Mouse (Mus musculus) embryo, embryonic 10 days (tissue): ENCODE results near the gene Gm11639.
A peak's percentile ranks its signal among the peaks of the same experiment; 100 is the strongest.
"Not testable (repeated sequence)": the region's sequence is repeated elsewhere in the genome, so short reads cannot be mapped to it uniquely, and the experiment has no call there.

Experiments
- DNase-seq: peaks from one replicate; pipeline ENCODE4 v3.0.0-alpha.2; 2015; ENCODE audit warnings: low spot score

Gene Gm11639

DNA sequence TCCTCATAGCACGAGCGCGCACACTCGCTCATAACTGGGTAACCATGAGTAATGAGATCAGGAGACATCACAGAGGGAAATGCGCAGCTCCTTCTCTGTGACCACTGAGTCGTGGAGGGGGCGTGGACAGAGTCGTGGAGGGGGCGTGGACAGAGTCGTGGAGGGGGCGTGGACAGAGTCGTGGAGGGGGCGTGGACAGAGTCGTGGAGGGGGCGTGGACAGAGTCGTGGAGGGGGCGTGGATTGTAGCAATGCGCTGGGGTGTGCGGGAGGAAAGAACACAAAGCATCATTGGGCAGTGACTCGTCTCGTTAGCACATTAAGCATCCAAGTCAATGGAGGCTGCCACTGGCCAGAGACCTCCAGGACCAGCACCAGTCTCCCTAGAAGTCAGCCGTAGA, 426.9 kb downstream of the Gm11639 start:
- not testable (repeated sequence) for DNase-seq

DNA sequence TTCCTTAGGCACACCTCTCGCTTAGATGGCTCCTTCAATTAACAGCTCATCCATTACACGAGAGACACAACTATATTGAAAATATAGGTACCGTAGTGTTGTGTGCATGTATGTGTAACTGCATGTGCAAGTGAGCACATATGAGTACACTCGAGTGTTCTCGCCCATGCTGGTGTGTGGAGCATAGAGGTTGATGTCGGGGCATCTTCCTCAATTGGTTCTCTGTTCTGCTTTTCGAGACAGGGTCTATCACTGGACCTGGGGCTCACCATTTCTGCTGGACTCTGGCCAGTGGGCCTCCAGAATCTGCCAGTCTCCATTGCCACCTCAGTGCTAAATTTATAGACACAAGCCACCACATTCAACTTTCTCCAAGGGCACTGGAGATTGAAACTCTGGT, 432.3 kb downstream of the Gm11639 start:
- DNase-seq, result no peak

DNA sequence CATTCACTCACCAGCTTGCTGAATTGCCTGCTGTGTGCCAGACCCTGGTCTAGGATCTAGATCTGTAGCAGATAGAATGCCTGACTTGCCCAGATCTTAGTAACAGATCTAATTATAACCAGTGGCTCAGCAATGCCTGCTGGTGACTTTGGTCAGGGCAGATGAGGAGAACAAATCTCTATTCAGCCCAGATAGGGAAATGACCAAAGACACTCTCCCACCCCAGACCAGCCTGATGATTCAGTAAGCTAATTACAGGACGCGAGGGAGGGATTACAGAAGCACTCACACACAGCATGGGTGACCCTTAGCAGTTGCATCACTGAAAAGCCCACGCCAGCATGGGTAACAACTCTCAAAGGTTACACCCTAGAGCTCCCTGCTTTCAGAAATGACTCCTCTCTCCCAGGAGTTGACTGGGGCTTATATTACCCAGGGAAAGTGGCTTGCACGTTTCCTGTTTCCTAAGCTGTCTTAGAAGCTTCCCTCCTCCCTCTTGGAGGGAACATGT, 435.1 kb downstream of the Gm11639 start:
- no peak for DNase-seq

DNA sequence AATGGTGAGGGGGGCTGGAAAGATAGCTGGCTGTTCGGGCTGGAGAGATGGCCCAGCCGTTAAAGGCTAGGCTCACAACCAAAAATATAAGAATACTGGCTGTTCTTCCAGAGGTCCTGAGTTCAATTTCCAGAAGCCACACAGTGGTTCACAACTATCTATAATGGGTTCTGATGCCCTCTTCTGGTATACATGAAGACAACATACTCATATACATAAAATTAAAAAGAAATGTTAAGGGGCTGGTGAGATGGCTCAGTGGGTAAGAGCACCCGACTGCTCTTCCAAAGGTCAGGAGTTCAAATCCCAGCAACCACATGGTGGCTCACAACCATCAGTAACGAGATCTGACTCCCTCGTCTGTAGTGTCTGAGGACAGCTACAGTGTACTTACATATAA, 436.3 kb downstream of the Gm11639 start:
- DNase-seq, result not testable (repeated sequence)

DNA sequence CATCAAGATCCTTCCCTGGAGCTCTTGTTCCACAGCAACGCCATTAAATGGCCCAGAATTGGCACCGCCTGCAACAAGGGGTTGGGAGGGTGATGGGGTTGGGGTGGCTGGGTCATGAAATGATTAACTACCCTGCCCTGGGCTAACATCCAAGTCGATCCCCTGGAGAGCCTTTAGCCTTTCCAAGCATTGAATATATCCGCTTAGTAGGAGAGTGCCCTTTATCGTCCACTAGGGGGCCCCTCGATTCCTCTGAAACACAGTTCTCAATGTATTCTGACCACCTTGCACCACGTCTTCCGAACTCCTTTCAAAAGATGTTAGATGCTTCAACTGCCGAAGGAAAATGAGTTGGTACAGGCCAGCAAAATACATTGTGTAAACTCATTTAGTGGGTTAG, 438.5 kb downstream of the Gm11639 start:
- DNase-seq, result peak; percentile 85

DNA sequence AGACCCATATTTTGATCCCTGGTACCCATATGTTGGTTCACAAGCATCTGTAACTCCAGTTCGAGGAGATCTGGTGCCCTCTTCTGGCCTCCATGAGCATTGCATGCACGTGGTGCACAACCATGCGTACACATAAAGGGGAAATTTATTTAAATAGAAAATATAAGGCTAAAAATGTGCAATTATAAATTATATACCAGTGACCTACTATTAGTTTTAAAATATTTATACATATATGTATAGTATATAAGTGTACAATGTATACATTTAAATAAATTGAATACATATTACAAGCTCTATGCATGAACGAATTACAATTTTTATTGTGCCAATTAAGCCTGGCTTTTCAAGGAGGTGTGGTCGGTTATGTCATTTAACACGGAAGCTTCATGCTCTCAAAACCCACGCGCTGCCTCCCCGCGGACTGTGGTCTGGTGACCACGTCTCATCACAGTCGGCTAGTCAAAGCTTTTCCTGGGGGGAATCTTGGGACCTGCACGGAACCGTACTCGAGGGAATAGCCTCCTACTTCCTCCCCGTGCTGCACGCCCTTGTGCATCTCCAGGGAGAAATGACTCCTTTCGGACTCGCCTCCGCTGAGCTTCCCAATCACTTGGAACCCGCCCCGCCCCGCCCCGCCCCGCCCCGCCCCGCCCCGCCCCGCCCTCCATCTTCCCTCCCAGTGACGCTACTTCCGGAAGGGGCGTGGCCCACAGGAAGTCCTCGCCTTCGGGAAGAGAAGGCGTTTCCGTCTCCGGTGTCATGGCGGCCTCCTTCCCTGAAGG, 440.4 kb downstream of the Gm11639 start, which contains the start of gene Mettl2:
TSS of gene Mettl2 (plus strand) at position 691 of the 785 bp plus-strand sequence.
- DNase-seq, result peak; percentile 92

DNA sequence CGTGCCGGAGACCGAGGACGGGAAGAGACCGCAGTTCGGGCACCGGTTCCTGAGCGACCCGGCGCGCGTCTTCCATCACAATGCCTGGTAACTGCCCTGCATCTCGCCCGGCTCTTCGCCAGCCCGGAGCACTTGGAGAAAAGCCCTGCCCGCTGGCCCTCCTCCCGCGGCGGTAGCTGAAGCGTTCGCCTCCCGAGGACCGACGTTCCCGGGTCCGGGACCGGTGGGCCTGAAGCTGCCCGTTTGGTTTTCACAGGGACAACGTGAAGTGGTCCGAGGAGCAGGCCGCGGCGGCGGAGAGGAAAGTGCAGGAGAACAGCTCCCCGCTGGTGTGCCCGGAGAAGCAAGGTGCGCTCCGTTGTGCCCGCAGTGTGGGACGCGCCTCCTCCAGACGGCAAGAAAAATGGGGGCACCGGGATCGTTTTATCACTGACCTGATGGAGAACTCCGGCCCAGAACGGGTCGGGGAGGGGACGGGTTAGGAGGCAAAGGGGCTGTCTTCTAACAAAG, 441.1 kb downstream of the Gm11639 start:
- no peak for DNase-seq

DNA sequence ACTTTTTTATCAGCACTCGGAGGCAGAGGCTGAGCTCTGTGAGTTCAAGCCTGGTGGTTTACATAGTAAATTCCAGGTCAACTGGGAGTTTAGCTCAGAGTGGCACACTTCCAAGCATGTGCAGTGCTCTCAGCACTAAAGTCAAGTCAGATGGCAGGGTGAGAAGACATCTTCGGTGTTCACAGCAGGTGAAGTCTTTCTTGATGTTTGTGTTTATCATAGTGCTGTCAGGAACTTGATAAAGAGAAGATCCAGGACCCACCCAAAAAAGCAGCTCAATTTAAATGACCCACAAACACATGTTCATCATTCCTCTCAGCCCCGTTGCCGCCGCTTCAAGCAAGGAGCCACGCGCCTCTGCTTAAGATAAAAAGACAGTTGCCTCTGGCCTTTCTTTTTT, 450.2 kb downstream of the Gm11639 start:
- DNase-seq, result no peak

DNA sequence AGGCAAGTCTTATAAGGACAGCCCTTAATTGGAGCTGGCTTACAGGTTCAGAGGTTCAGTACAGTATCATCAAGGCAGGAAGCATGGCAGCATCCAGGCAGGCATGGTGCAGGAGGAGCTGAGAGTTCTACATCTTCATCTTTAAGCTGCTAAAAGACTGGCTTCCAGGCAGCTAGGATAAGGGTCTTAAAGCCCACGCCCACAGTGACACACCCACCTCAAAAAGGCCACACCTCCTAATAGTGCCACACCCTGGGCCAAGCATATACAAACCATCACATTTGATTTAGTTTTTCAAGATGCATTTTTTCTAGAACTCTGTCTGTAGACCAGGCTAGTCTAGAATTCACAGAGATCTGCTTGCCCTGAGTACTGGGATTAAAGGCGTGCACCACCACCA, 451.7 kb downstream of the Gm11639 start:
- not testable (repeated sequence) for DNase-seq

DNA sequence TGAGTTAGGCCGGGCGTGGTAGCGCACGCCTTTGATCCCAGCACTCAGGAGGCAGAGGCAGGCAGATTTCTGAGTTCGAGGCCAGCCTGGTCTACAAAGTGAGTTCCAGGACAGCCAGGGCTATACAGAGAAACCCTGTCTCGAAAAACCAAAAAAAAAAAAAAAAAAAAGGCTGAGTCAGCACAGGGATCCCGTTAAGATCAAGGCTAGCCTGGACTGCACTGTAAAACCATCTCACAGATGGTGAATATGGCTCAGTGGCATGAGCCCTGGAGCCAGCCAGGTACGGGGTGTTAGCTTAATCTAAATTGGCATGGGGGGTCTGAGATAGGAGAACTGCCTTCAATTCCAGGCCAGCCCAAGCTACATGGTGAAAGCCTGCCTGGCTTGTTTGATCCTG, 455.0 kb downstream of the Gm11639 start:
- not testable (repeated sequence) for DNase-seq

DNA sequence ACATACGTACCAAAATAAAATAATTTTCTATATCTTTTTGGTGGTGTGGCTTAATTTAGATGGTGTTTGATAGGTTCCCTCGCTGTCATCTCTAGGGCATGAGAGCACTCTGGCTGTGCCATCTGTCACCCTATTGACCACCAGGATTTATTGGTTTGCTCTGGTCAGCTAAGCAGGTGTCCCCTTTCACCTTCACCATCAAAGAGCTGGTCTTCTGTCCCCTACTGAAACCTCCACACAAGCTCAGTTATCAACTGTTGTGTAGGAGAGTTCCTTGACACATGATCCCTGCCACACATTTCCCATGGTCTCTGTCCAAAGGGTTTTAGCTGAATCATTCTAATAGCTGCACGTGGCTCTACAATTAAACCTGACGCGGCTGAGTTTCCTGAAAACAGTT, 455.6 kb downstream of the Gm11639 start:
- no peak for DNase-seq

DNA sequence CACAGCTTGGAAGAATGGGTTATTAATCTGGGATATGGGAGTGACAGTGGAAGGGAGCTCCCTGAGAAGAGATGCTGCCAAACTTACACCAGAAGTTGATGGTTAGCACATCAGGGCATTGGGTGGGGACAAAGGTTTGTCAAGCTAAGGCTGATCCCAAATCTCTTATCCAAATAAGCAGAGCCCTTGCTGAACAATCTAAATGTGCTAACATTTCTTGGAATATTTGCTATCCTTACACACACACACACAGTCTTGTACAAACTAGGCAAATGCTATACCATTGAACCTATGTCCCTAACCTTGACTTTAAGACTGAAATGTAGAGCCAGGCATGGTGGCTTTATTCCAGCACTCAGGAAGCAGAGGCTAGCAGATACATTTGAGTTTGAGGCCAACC, 458.1 kb downstream of the Gm11639 start:
- no peak for DNase-seq

DNA sequence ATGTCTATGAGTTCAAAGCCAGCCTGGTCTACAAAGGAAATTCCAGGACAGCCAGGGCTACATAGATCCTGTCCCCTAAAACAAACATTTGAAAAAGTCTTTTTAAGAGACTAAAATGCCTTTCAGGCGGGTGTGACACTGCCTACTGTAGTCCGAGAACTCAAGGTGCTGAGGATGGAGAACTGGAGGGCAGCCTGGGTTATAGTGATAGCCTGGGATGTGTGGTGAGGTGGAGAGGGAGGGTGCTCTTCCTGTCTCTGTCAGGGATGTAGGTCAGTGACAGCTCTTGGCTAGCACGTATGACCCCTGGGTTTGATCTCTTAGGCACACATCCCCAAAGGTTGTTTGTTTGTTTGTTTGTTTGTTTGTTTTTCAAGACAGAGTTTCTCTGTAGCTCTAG, 458.6 kb downstream of the Gm11639 start:
- no peak for DNase-seq

DNA sequence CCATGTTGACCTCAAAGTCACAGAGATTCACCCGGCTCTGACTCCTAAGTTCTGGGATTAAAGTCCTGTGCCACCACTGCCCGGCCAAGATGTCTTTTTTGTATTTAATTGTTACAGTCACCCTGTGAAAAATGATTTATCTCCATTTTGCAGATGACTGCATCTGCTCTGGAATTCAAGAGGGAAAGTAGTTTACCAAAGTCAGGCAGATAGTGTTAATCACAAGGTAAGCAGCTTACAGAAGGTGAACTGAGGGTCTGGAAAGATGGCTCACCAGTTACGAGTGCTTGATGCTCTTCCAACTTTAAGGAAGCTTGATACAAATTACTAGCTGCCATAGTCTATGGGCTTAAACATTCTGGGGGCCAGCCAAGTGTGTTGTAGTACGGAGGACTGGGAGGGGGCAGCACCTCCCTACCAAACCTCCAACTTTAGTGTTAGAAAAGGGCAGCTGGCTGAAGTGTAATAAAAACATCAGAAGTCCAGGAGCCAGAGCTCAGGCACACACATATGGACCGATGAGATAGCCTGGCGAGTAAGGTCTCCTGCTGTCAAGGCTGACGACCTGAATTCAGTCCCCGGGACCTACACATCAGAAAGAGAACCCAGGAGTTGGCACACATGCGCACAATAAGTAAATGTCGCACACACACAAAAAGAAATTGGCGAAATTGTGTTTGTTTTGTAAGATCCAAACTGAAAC, 459.2 kb downstream of the Gm11639 start:
- no peak for DNase-seq

DNA sequence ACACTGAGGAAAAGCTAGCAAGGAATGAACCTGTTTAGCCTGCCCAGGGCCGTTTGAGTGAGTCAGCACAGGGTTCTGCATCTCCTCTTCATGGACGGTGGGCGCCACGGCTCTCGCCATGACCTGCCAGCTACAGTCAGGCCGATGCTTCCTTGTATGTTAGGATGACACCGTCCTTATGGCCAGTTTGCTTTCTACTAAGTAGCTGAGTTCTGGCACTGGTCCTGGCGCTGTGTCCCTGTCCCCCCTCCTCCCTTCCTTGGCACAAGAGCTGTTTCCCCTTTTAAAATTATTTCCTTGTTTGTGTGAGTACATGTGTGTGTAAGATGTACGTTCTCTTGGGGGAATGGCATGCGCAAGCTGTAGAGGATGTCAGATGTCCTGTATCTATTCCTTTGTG, 459.7 kb downstream of the Gm11639 start:
- no peak for DNase-seq

DNA sequence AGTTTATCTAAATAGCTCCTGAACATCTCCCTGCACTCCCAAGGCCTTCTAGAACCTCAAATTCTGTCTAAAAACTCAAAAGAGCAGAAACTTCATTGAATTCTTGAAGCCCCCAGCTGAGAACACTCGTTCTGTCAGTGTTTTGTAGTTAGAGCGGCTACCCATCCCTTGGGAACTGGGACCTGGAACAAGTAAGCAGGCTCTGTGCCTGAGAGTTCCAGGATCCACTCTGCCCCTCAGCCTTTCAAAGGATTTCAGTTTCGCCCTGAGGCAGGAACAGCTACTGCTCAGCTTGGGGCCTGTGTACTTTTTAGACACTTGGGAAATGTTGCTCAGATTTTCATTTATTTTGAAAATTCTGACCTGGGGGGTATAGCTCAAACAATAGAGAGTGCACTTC, 461.1 kb downstream of the Gm11639 start, which contains the start of gene Gm10842:
TSS of gene Gm10842 (plus strand) at position 301 of the 400 bp plus-strand sequence.
- no peak for DNase-seq

DNA sequence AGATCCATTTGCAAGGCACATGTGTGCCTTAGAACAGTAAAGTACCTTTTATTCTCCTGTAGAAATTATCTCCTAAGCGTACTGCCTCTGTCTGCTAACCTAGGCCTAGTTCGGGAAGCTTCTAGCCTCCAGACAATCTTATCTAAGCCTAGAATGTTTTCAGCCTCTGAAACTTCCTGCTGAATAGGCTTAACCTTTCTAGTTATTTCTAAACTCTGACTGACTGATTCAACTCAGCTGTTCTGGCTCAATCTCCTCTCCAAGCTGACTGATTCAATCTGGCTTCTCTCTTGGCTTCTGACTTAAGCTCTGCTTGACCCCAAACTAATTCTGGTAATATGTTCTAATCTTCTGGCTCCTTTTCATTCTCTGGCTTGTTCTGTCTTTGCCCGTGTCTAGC, 463.8 kb downstream of the Gm11639 start:
- no peak for DNase-seq

DNA sequence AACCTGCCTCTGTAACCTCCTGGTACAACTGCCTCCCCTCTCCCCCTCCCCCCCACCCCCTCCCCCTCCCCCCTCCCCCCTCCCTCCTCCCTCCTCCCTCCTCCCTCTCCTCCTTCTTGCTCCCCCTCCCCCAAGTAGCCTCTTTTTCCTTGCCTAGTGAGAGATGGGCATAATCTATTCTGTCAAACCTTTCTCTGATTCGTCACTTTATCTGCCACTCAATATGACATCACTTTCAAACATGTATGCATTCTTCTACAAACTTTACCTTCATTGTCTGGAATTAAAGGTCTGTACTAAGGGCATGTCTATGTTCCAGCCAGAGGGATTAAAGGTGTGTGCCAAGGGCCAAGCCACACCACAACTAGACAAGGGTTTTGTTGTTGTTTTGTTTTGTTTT, 464.3 kb downstream of the Gm11639 start:
- no peak for DNase-seq

DNA sequence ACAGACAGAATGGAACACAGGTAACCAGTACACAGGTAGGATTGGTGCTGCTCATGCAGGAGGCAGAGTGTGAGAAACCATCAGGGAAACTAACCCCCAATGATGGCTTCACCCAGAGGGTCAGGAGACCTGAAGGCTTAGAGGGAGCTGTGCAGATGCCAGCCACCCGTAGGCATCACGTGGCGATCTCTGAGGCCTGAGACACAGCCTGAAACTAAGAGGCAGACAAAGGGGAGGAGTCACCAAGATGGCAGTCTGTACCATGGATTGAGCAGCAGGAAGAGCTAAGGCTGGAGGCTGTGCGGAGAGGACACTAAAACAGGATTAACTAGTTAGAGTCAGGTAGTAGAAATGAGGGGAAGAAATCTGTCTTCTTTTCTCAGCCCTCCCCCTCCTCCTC, 465.2 kb downstream of the Gm11639 start:
- DNase-seq, result no peak

DNA sequence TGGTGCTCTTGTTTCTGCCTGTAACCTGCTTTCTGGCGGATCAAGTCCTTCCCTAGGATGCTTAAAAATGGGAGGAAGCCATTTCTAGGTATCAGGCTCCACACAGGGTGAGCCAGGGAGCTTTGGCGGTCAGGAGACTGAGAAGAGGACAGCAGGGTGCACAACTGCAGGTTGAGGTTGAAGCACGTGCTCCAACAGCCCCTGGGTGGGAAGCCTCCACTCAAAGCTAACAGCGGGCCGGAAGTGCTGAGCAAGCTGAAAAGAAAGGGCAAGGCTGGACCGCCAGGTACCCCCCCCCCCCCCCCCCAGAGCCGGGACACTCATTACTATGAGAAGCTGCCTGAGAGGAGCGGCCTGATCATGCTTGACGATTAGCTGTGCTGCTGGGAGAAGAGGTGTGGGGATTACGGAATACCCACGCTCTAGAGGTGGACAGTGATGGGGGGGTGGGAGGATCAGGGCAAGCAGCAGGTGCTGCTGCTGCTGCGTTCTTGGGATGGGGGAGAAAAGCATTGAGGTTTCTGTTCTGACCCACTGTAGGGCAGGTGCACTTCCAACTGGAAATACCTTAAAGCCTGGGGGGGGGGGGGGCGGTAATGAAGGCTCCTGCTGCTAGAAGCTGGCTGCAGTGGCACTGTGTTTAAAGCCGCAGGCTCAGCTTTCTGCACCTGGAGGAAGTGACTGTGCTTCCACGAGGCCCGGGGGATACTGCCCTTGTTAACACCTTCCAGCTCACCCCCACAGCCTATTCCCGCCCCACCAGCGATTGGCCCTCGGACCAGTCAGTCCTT, 465.9 kb downstream of the Gm11639 start:
- no peak for DNase-seq

DNA sequence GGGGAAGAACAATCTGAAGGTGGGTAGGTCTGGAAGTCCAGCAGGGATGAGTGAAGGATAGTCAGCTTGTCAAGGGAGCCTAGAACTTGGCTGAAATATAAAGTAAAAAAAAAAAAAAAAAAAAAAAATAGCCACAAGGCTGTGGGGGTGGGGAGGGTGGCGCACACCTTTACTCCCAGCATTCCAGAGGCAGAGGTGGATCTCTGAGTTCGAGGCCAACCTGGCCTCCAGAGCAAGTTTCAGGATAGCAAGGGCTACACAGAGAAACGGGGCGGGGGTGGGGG, 466.5 kb downstream of the Gm11639 start:
- DNase-seq, result no peak

DNA sequence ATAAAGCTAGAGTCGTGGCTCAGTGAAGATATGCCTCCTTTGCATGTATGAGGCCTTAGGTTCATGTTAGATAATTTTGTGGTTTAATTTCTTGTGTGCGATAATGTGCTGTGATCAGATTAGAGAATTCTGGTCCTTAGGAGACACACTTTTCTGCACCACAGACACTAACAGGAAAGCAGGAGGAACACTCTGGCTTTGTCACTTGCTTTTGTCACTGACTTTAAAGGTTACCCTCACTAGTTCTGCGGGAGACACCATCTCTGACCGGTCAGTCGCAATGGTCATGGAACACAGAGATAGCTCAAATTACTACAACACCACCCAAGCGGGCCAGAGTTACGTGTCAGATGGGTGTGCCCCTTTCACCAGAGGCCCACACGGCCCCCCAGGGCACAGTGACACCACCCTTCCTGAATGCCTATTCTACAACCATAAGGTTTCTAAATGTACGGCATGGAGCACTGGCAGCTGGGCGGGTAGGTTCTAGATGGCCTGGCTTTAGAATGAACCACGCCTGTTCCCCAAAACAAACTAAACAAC, 466.9 kb downstream of the Gm11639 start:
- DNase-seq, result no peak
